Mouse (Mus musculus) C2C12 (cell line): Measurements from ENCODE around the gene 3100002H09Rik.

Source experiments
- CEBPB ChIP-seq: IDR thresholded peaks from one replicate; pipeline ENCODE4 v1.6.1; 2011; ENCODE audit warnings: low read depth, mild to moderate bottlenecking, control low read depth, moderate library complexity
- CTCF ChIP-seq: IDR thresholded peaks from one replicate; pipeline ENCODE4 v1.5.1; 2011; ENCODE audit not compliant: control insufficient read depth, insufficient read depth, insufficient read length
- MAX ChIP-seq: IDR thresholded peaks from one replicate; pipeline ENCODE4 v1.6.1; 2011; ENCODE audit warnings: mild to moderate bottlenecking, control low read depth
- MYOD1 ChIP-seq: IDR thresholded peaks from one replicate; pipeline ENCODE4 v1.6.1; 2011; ENCODE audit warnings: low read depth; ENCODE audit not compliant: control insufficient read depth, insufficient read length
- MYOG ChIP-seq: IDR thresholded peaks from one replicate; pipeline ENCODE4 v1.6.1; 2011; ENCODE audit not compliant: control insufficient read depth, insufficient read length; ENCODE audit errors: extremely low read depth
- USF1 ChIP-seq: IDR thresholded peaks from one replicate; pipeline ENCODE4 v1.6.1; 2011; ENCODE audit warnings: low read depth, mild to moderate bottlenecking, control low read depth, moderate library complexity

DNA sequence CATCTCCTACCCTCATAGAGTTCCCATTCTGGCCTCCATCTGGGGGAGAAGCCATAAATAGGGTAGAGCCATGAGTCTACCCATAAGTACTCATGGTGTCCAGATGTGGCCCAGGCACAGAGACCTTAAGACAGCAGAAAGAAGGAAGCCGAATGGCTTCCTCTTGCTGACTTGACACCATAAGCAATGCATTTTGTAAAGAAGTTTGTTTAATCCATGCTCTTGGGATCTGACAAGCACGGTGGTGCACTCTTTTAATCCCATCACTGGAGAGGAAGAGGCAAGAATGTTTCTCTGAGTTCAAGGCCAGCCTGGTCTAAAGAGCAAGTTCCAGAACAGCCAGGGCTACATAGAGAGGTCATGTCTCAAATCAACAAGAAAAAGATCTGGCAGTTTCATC lies at the start of gene 3100002H09Rik:
- TF ChIP-seq CTCF (no peak), MAX (no peak), USF1 (no peak), MYOG (no peak), MYOD1 (no peak), CEBPB (no peak)
